Mouse (Mus musculus): ENCODE data around the gene Nup107.

Gene Nup107

GRCm38 (mm10) chr10:117702024-117702833 lies 90.3 kb downstream of the Nup107 start:
- no peak for DNase-seq (ENCODE audit: low read depth)

GRCm38 (mm10) chr10:117701034-117701829 lies 91.3 kb downstream of the Nup107 start:
- no peak for DNase-seq (ENCODE audit: low read depth)
